In the genomic region with DNA sequence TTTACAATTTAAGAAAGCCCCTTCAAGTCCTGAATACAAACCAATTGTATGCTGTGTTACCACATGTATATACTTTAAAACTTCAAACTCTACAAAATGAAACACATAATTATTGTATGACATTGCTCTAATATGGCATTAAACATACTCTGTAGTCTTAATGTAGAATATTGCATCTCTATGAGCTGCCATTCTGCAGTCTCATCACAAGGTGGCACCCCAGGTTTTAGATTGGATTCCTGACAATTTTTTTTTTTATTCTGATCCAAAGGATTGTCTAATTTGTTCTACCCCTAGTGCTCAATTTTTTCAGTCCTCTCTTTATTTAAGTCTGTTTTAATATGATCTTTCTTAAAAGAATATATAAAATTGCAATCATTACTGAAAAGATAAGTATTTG, we compare ENCODE assay signal across 10 mouse cellular contexts. TPM values are rescaled to one million over a fixed set of nuclear protein-coding genes. Genes with fewer than 3 reads are reported as not detected.
DNase-seq lines count a peak whose midpoint lies in the region; ATAC-seq and TF ChIP-seq lines count a peak whose summit lies in the region.
"Had no signal": no experiment of that assay in that cellular context is flagged by ENCODE, and none has a peak within 500 bp of the region (broad histone marks: within the 10 kb centered on the region; RNA-seq: fewer than 3 reads in every experiment).

No protein-coding gene starts in this region.

- H3K4me2 ChIP-seq in forebrain, embryonic 14.5 days (ENCODE audit: low read length): no peak overlapping the region
- H3K4me2 ChIP-seq in forebrain, embryonic 16.5 days (ENCODE audit: low read length): no peak overlapping the region
- no peak overlapping the region for H3K4me2 ChIP-seq in lung, postnatal 0 days (replicated peaks; ENCODE audit: low read depth, low read length)
- H3K4me2 ChIP-seq in midbrain, embryonic 15.5 days: no peak overlapping the region
- H3K4me2 ChIP-seq: liver, embryonic 13.5 days had no signal

- peak; percentile 10; the same call in 1 of the 2 replicates for TF ChIP-seq EP300 in lung, postnatal 0 days (IDR thresholded peaks at IDR 0.05)

- H3K4me1 ChIP-seq in forebrain, embryonic 14.5 days (ENCODE audit: control insufficient read depth, insufficient read depth, low read length): no peaks in the 10 kb centered on the region; the same call in 1 of the 2 replicates
- peaks cover 3% of the 10 kb centered on the region; the same call in 1 of the 2 replicates for H3K4me1 ChIP-seq in forebrain, embryonic 16.5 days (replicated peaks; ENCODE audit: control insufficient read depth, insufficient read depth, low read length)
- no peaks in the 10 kb centered on the region for H3K4me1 ChIP-seq in lung, postnatal 0 days (ENCODE audit: insufficient read depth, low read depth, low read length)
- H3K4me1 ChIP-seq in midbrain, embryonic 15.5 days: peaks cover 9% of the 10 kb centered on the region

- H3K27me3 ChIP-seq in forebrain, embryonic 14.5 days (replicated peaks; ENCODE audit: control insufficient read depth, insufficient read depth, low read length): no peaks in the 10 kb centered on the region
- H3K27me3 ChIP-seq in forebrain, embryonic 16.5 days (replicated peaks; ENCODE audit: control insufficient read depth, insufficient read depth, low read length): no peaks in the 10 kb centered on the region; the same call in 1 of the 2 replicates
- no peaks in the 10 kb centered on the region for H3K27me3 ChIP-seq in lung, postnatal 0 days (replicated peaks; ENCODE audit: insufficient read depth, low read length)
- H3K27me3 ChIP-seq in midbrain, embryonic 15.5 days (replicated peaks): no peaks in the 10 kb centered on the region
- H3K27me3 ChIP-seq: liver, embryonic 13.5 days had no signal

- H3K36me3 ChIP-seq in forebrain, embryonic 14.5 days (ENCODE audit: control insufficient read depth, insufficient read depth, low read length): 0 out of 2 replicates have a peak, but pooled peaks cover 3% of the 10 kb centered on the region
- no peaks in the 10 kb centered on the region for H3K36me3 ChIP-seq in forebrain, embryonic 16.5 days (ENCODE audit: control insufficient read depth, insufficient read depth)
- no peaks in the 10 kb centered on the region for H3K36me3 ChIP-seq in lung, postnatal 0 days (ENCODE audit: insufficient read depth, low read length)
- H3K36me3 ChIP-seq in midbrain, embryonic 15.5 days (replicated peaks): no peaks in the 10 kb centered on the region
- H3K36me3 ChIP-seq: liver, embryonic 13.5 days had no signal

- no peaks in the 10 kb centered on the region for H3K9me3 ChIP-seq in forebrain, embryonic 14.5 days (replicated peaks; ENCODE audit: control insufficient read depth, low read length)
- no peaks in the 10 kb centered on the region for H3K9me3 ChIP-seq in forebrain, embryonic 16.5 days (ENCODE audit: control insufficient read depth, low read length)
- H3K9me3 ChIP-seq in lung, postnatal 0 days (ENCODE audit: low read length): no peaks in the 10 kb centered on the region
- no peaks in the 10 kb centered on the region for H3K9me3 ChIP-seq in midbrain, embryonic 15.5 days
- H3K9me3 ChIP-seq: liver, embryonic 13.5 days had no signal

- H3K4me3 ChIP-seq in forebrain, embryonic 14.5 days (ENCODE audit: low read depth, low read length): no peak overlapping the region
- H3K4me3 ChIP-seq in forebrain, embryonic 16.5 days (replicated peaks; ENCODE audit: low read length): no peak overlapping the region
- H3K4me3 ChIP-seq in lung, postnatal 0 days (ENCODE audit: low read depth, low read length): no peak overlapping the region
- no peak overlapping the region for H3K4me3 ChIP-seq in midbrain, embryonic 15.5 days
- H3K4me3 ChIP-seq: erythroblast, embryonic 14.5 days; liver, embryonic 13.5 days had no signal

- TF ChIP-seq CTCF in lung, postnatal 0 days (IDR thresholded peaks at IDR 0.05): peak; percentile 78

- DNase-seq in forebrain, embryonic 14.5 days (ENCODE audit: low spot score): peak; percentile 73
- peak; percentile 80 for DNase-seq in lung, postnatal 0 days (ENCODE audit: low spot score)
- no peak for DNase-seq in lung, postnatal 25 days (ENCODE audit: low spot score)
- peak; percentile 39 for DNase-seq in thymus, postnatal 14 days
- no peak for DNase-seq in cerebellum, postnatal 4 days (ENCODE audit: low spot score in 2 of 2)
- DNase-seq: liver, embryonic 13.5 days had no signal

- no peak overlapping the region for H3K27ac ChIP-seq in forebrain, embryonic 14.5 days (ENCODE audit: low read depth, low read length)
- H3K27ac ChIP-seq in forebrain, embryonic 16.5 days (ENCODE audit: low read length): no peak overlapping the region
- H3K27ac ChIP-seq in lung, postnatal 0 days (ENCODE audit: low read length): no peak overlapping the region
- H3K27ac ChIP-seq in midbrain, embryonic 15.5 days: no peak overlapping the region
- H3K27ac ChIP-seq: liver, embryonic 13.5 days had no signal

- no peak overlapping the region for H3K9ac ChIP-seq in forebrain, embryonic 14.5 days (ENCODE audit: low read length)
- no peak overlapping the region for H3K9ac ChIP-seq in forebrain, embryonic 16.5 days (replicated peaks; ENCODE audit: low read depth, low read length)
- H3K9ac ChIP-seq in lung, postnatal 0 days (replicated peaks; ENCODE audit: low read depth): no peak overlapping the region
- H3K9ac ChIP-seq in midbrain, embryonic 15.5 days: no peak overlapping the region

- 0 out of 2 replicates have a peak, but pooled peaks have one; percentile 29 for ATAC-seq in forebrain, embryonic 14.5 days
- no peak for ATAC-seq in forebrain, embryonic 16.5 days
- ATAC-seq in lung, postnatal 0 days: no peak
- ATAC-seq in common myeloid progenitor, adult 5-6 weeks (replicated peaks; ENCODE audit: low read depth, poor library complexity, severe bottlenecking): peak; percentile 72
- ATAC-seq in midbrain, embryonic 15.5 days (replicated peaks): no peak

RNA-seq across cellular contexts. Expression of a gene that starts 7.5 kb away (rescaled TPM):
- polyA plus RNA-seq in forebrain, embryonic 14.5 days (2014; fragmentation: Nextera tagmentation; extraction: Ambion mirVana): 53.9 and 60.5 TPM in 2 replicates
- polyA plus RNA-seq in forebrain, embryonic 16.5 days (2015; fragmentation: Nextera tagmentation; extraction: Ambion mirVana): 55.5 and 61.7 TPM in 2 replicates
- 43.0 and 44.4 TPM in 2 replicates for polyA plus RNA-seq in lung, postnatal 0 days (2015; fragmentation: Nextera tagmentation; extraction: Ambion mirVana)
- 16.4 and 25.8 TPM in 2 replicates for total RNA-seq in common myeloid progenitor, adult 5-6 weeks (2017)
- polyA plus RNA-seq in midbrain, embryonic 15.5 days (2015; fragmentation: Nextera tagmentation; extraction: Ambion mirVana): 52.9 and 53.5 TPM in 2 replicates

RNA-seq across cellular contexts. Expression of a gene that starts 24.0 kb away (rescaled TPM):
- 45.9 and 46.0 TPM in 2 replicates for polyA plus RNA-seq in forebrain, embryonic 14.5 days (2014; fragmentation: Nextera tagmentation; extraction: Ambion mirVana)
- polyA plus RNA-seq in forebrain, embryonic 16.5 days (2015; fragmentation: Nextera tagmentation; extraction: Ambion mirVana): 55.7 and 62.7 TPM in 2 replicates
- polyA plus RNA-seq in lung, postnatal 0 days (2015; fragmentation: Nextera tagmentation; extraction: Ambion mirVana): 39.9 and 45.5 TPM in 2 replicates
- total RNA-seq in common myeloid progenitor, adult 5-6 weeks (2017): 43.4 and 49.3 TPM in 2 replicates
- polyA plus RNA-seq in midbrain, embryonic 15.5 days (2015; fragmentation: Nextera tagmentation; extraction: Ambion mirVana): 52.2 and 54.2 TPM in 2 replicates

RNA-seq across cellular contexts. Expression of a gene that starts 24.1 kb away (rescaled TPM):
- polyA plus RNA-seq in forebrain, embryonic 14.5 days (2014; fragmentation: Nextera tagmentation; extraction: Ambion mirVana): 78.3 and 82.6 TPM in 2 replicates
- polyA plus RNA-seq in forebrain, embryonic 16.5 days (2015; fragmentation: Nextera tagmentation; extraction: Ambion mirVana): 118 and 156 TPM in 2 replicates
- 64.1 and 72.7 TPM in 2 replicates for polyA plus RNA-seq in lung, postnatal 0 days (2015; fragmentation: Nextera tagmentation; extraction: Ambion mirVana)
- total RNA-seq in common myeloid progenitor, adult 5-6 weeks (2017): 37.2 and 65.3 TPM in 2 replicates
- 146 and 150 TPM in 2 replicates for polyA plus RNA-seq in midbrain, embryonic 15.5 days (2015; fragmentation: Nextera tagmentation; extraction: Ambion mirVana)

RNA-seq across cellular contexts. Expression of a gene that starts 26.6 kb away (rescaled TPM):
- 119 and 127 TPM in 2 replicates for polyA plus RNA-seq in forebrain, embryonic 14.5 days (2014; fragmentation: Nextera tagmentation; extraction: Ambion mirVana)
- 93.5 and 102 TPM in 2 replicates for polyA plus RNA-seq in forebrain, embryonic 16.5 days (2015; fragmentation: Nextera tagmentation; extraction: Ambion mirVana)
- 95.4 and 100 TPM in 2 replicates for polyA plus RNA-seq in lung, postnatal 0 days (2015; fragmentation: Nextera tagmentation; extraction: Ambion mirVana)
- 45.7 and 81.9 TPM in 2 replicates for total RNA-seq in common myeloid progenitor, adult 5-6 weeks (2017)
- polyA plus RNA-seq in midbrain, embryonic 15.5 days (2015; fragmentation: Nextera tagmentation; extraction: Ambion mirVana): 99.7 and 102 TPM in 2 replicates

RNA-seq across cellular contexts. Expression of a gene that starts 33.6 kb away (rescaled TPM):
- polyA plus RNA-seq in forebrain, embryonic 14.5 days (2014; fragmentation: Nextera tagmentation; extraction: Ambion mirVana): 89.9 and 104 TPM in 2 replicates
- polyA plus RNA-seq in forebrain, embryonic 16.5 days (2015; fragmentation: Nextera tagmentation; extraction: Ambion mirVana): 126 and 130 TPM in 2 replicates
- 38.3 and 40.9 TPM in 2 replicates for polyA plus RNA-seq in lung, postnatal 0 days (2015; fragmentation: Nextera tagmentation; extraction: Ambion mirVana)
- 9.9 and 15.7 TPM in 2 replicates for total RNA-seq in common myeloid progenitor, adult 5-6 weeks (2017)
- 119 and 122 TPM in 2 replicates for polyA plus RNA-seq in midbrain, embryonic 15.5 days (2015; fragmentation: Nextera tagmentation; extraction: Ambion mirVana)

Comparison
In these comparisons a context has a peak if more than half of its experiments do, and no peak if none do; other contexts are left out.
1. ATAC-seq: peak in forebrain, embryonic 14.5 days (single experiment) and common myeloid progenitor, adult 5-6 weeks (single experiment); none in forebrain, embryonic 16.5 days (single experiment), lung, postnatal 0 days (single experiment) and midbrain, embryonic 15.5 days (single experiment).
2. DNase-seq: peak in forebrain, embryonic 14.5 days (single experiment), lung, postnatal 0 days (single experiment) and thymus, postnatal 14 days (single experiment); none in lung, postnatal 25 days (single experiment) and cerebellum, postnatal 4 days (0 of 2).